In the genomic region with DNA sequence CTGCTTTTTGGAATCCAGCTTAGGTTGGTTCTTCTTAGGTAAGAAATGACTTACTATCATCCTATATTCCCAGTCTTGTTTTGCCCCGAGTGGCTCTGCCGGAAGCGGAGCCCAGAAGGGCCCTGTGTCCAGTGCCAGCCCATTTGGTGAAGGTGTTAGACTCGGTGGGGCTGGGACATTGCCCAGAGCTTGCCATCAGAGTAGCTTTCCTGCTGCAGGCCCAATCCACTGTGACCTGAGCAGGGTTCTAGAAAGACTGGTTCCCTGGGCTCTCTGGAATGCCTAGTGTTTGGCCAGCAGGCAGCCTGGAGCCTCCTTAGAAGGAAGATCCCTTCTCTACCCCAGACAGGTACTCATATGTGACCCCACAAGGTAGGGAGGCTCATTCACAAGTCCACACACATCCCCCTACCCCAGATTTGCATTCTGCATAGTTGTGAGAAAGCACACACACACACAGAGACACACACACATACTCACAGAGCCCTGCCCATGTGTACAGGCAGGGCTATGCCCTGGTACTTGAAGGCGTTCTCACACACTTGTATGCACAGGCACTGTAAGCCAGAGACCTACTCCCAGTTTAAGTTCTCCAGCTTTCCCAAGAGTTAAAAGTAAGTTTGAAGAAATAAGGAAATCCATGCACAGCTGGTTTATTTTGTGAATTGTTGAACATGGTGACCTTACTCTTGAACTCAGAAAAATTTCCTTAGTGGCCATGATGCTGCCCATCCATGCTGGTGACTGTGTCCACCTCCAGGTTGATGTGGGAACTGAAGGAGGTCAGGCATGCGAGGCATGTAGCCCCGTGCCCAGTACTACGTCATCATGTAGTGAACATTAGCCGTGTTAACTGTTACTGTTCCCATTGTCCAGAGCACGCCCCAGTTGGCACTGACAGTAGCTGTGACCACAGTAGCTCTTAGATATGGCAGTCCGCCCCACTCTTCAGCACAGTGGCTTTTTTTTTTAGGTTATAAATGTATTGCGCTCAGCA, we compare ENCODE assay signal across 31 mouse cellular contexts. TPM values are rescaled to one million over a fixed set of nuclear protein-coding genes. Genes with fewer than 3 reads are reported as not detected.
DNase-seq lines count a peak whose midpoint lies in the region; ATAC-seq and TF ChIP-seq lines count a peak whose summit lies in the region.
"Had no signal": no experiment of that assay in that cellular context is flagged by ENCODE, and none has a peak within 500 bp of the region (broad histone marks: within the 10 kb centered on the region; RNA-seq: fewer than 3 reads in every experiment).

No protein-coding gene starts in this region.

- H3K27ac ChIP-seq in gastrocnemius, adult 2 months: 0 out of 2 replicates have a peak overlapping the region, but pooled peaks have one; percentile 24
- peak overlapping the region; percentile 81 for H3K27ac ChIP-seq in lung, postnatal 0 days (ENCODE audit: low read length)
- peak overlapping the region; percentile 45; the same call in 1 of the 2 replicates for H3K27ac ChIP-seq in stomach, postnatal 0 days (replicated peaks)
- H3K27ac ChIP-seq: forebrain, embryonic 13.5 days; heart, embryonic 10.5 days; hindbrain, postnatal 0 days; limb, embryonic 15.5 days; liver, embryonic 14.5 days; lung, embryonic 15.5 days; neural tube, embryonic 12.5 days; stomach, embryonic 15.5 days had no signal

- no peak overlapping the region for H3K4me2 ChIP-seq in lung, postnatal 0 days (replicated peaks; ENCODE audit: low read depth, low read length)
- no peak overlapping the region for H3K4me2 ChIP-seq in stomach, postnatal 0 days (replicated peaks; ENCODE audit: low read depth)
- H3K4me2 ChIP-seq: forebrain, embryonic 13.5 days; limb, embryonic 15.5 days; lung, embryonic 15.5 days; neural tube, embryonic 12.5 days; stomach, embryonic 15.5 days had no signal

- no peaks in the 10 kb centered on the region for H3K9me3 ChIP-seq in lung, postnatal 0 days (ENCODE audit: low read length)
- H3K9me3 ChIP-seq in stomach, postnatal 0 days (ENCODE audit: control insufficient read depth, low read length): no peaks in the 10 kb centered on the region
- H3K9me3 ChIP-seq: forebrain, embryonic 13.5 days; heart, embryonic 10.5 days; limb, embryonic 15.5 days; lung, embryonic 15.5 days; megakaryocyte, embryonic 14.5 days; neural tube, embryonic 12.5 days; stomach, embryonic 15.5 days had no signal

- H3K4me1 ChIP-seq in lung, postnatal 0 days (ENCODE audit: insufficient read depth, low read depth, low read length): peaks cover 10% of the 10 kb centered on the region
- peaks cover 2% of the 10 kb centered on the region; the same call in 1 of the 2 replicates for H3K4me1 ChIP-seq in lung, adult 2 months (ENCODE audit: control insufficient read depth, insufficient read depth, low read length)
- H3K4me1 ChIP-seq in stomach, postnatal 0 days (replicated peaks; ENCODE audit: control insufficient read depth, insufficient read depth): peaks cover 9% of the 10 kb centered on the region

- intact Hi-C loops in gastrocnemius, adult 2 months (cut with DNase I): no loop called here

- no peak for TF ChIP-seq CTCF in gastrocnemius, adult 2 months (IDR thresholded peaks at IDR 0.05)
- TF ChIP-seq CTCF in lung, postnatal 0 days (IDR thresholded peaks at IDR 0.05): peak; percentile 51
- no peak for TF ChIP-seq CTCF in lung, adult 2 months (IDR thresholded peaks at IDR 0.05; ENCODE audit: insufficient read depth, low read length)
- TF ChIP-seq CTCF in stomach, postnatal 0 days (IDR thresholded peaks at IDR 0.05; ENCODE audit: low read depth): no peak

- no peak overlapping the region for H3K9ac ChIP-seq in lung, postnatal 0 days (replicated peaks; ENCODE audit: low read depth)
- no peak overlapping the region for H3K9ac ChIP-seq in stomach, postnatal 0 days (ENCODE audit: low read length)
- H3K9ac ChIP-seq: forebrain, embryonic 13.5 days; limb, embryonic 15.5 days; liver, embryonic 14.5 days; lung, embryonic 15.5 days; neural tube, embryonic 12.5 days; stomach, embryonic 15.5 days had no signal

- no peaks in the 10 kb centered on the region for H3K27me3 ChIP-seq in lung, postnatal 0 days (replicated peaks; ENCODE audit: insufficient read depth, low read length)
- no peaks in the 10 kb centered on the region for H3K27me3 ChIP-seq in stomach, postnatal 0 days (ENCODE audit: control insufficient read depth, insufficient read depth, low read length)
- H3K27me3 ChIP-seq: forebrain, embryonic 13.5 days; limb, embryonic 15.5 days; lung, embryonic 15.5 days; megakaryocyte, embryonic 14.5 days; neural tube, embryonic 12.5 days; stomach, embryonic 15.5 days had no signal

- no peak for TF ChIP-seq POLR2A in lung, adult 2 months (IDR thresholded peaks at IDR 0.05; ENCODE audit: borderline replicate concordance, extremely low read depth, low read depth, low read length)

- peak; percentile 90 for ATAC-seq in lung, postnatal 0 days
- no peak for ATAC-seq in stomach, postnatal 0 days (ENCODE audit: low FRiP score, low TSS enrichment)
- ATAC-seq: forebrain, embryonic 13.5 days; hindbrain, postnatal 0 days; intestine, embryonic 16.5 days had no signal

- H3K36me3 ChIP-seq in lung, postnatal 0 days (ENCODE audit: insufficient read depth, low read length): no peaks in the 10 kb centered on the region
- no peaks in the 10 kb centered on the region; the same call in 1 of the 2 replicates for H3K36me3 ChIP-seq in stomach, postnatal 0 days (ENCODE audit: control insufficient read depth, insufficient read depth, low read length)
- H3K36me3 ChIP-seq: heart, embryonic 10.5 days; limb, embryonic 15.5 days; lung, embryonic 15.5 days; neural tube, embryonic 12.5 days; stomach, embryonic 15.5 days had no signal

- TF ChIP-seq EP300 in lung, postnatal 0 days (IDR thresholded peaks at IDR 0.05): no peak
- no peak for TF ChIP-seq EP300 in stomach, postnatal 0 days (optimal IDR thresholded peaks at IDR 0.05)

- WGBS in lung, postnatal 0 days: 61% methylated on average over 12 of the region's 12 CpGs
- 71% methylated on average over 12 of the region's 12 CpGs for WGBS in lung, adult 2 months
- 84% methylated on average over 12 of the region's 12 CpGs for whole genome bisulfite sequencing in stomach, postnatal 0 days

- H3K4me3 ChIP-seq in gastrocnemius, adult 2 months: no peak overlapping the region
- no peak overlapping the region for H3K4me3 ChIP-seq in lung, postnatal 0 days (ENCODE audit: low read depth, low read length)
- no peak overlapping the region for H3K4me3 ChIP-seq in lung, adult 2 months (replicated peaks; ENCODE audit: extremely low read depth, low read depth, low read length)
- H3K4me3 ChIP-seq in stomach, postnatal 0 days (ENCODE audit: low read depth, low read length): no peak overlapping the region
- H3K4me3 ChIP-seq: forebrain, embryonic 13.5 days; heart, embryonic 10.5 days; limb, embryonic 15.5 days; lung, embryonic 15.5 days; megakaryocyte, embryonic 14.5 days; neural tube, embryonic 12.5 days; stomach, embryonic 15.5 days had no signal

- DNase-seq in gastrocnemius, adult 2 months: no peak
- no peak for DNase-seq in gastrocnemius, postnatal 25 days
- peak; percentile 70 for DNase-seq in lung, postnatal 0 days (ENCODE audit: low spot score)
- DNase-seq in lung, adult 2 months: no peak
- DNase-seq in cerebellum, postnatal 25 days: peak; percentile 60 to 77
- DNase-seq in stomach, postnatal 0 days (ENCODE audit: low spot score): no peak
- DNase-seq in ovary, postnatal 10 days (ENCODE audit: low spot score): no peak
- DNase-seq: adrenal gland, postnatal 10 days; embryo, embryonic 11 days; kidney, adult 9 months; left cerebral cortex, postnatal 4 days; midbrain, embryonic 14.5 days; right cerebral cortex, adult 18-20 months; thymus, adult 18-20 months; thymus, postnatal 36 days had no signal

RNA-seq across cellular contexts. Expression of a gene that starts 8.8 kb away (rescaled TPM):
- 10 to 100 TPM in 1 of 2 experiments, 1 to 10 TPM in 1; 4.1 to 11.0 TPM for total RNA-seq in gastrocnemius, adult 2 months (2021)
- total RNA-seq in gastrocnemius, postnatal 25 days (2021): 10 to 100 TPM in 1 of 2 experiments, 1 to 10 TPM in 1; 8.4 to 10.5 TPM
- polyA plus RNA-seq in lung, postnatal 0 days (2015; fragmentation: Nextera tagmentation; extraction: Ambion mirVana): 8.7 and 9.3 TPM in 2 replicates
- polyA plus RNA-seq in lung, adult 2 months (2012; rRNA removed): 5.6 and 5.9 TPM in 2 replicates
- 18.2 and 19.1 TPM in 2 replicates for polyA plus RNA-seq in stomach, postnatal 0 days (2015; fragmentation: Nextera tagmentation; extraction: Ambion mirVana)

RNA-seq across cellular contexts. Expression of a gene that starts 31.5 kb away (rescaled TPM):
- 10 to 100 TPM in 1 of 2 experiments, 1 to 10 TPM in 1; 9.7 to 12.0 TPM for total RNA-seq in gastrocnemius, adult 2 months (2021)
- total RNA-seq in gastrocnemius, postnatal 25 days (2021): 1 to 10 TPM; 7.4 to 9.7 TPM
- 3.3 TPM in 2 replicates for polyA plus RNA-seq in lung, postnatal 0 days (2015; fragmentation: Nextera tagmentation; extraction: Ambion mirVana)
- 36.6 and 37.0 TPM in 2 replicates for polyA plus RNA-seq in lung, adult 2 months (2012; rRNA removed)
- 1.6 and 2.0 TPM in 2 replicates for polyA plus RNA-seq in stomach, postnatal 0 days (2015; fragmentation: Nextera tagmentation; extraction: Ambion mirVana)

RNA-seq across cellular contexts. Expression of a gene that starts 35.1 kb away (rescaled TPM):
- total RNA-seq in gastrocnemius, adult 2 months (2021): 10 to 100 TPM; 16.4 to 26.7 TPM
- 10 to 100 TPM; 18.9 to 21.7 TPM for total RNA-seq in gastrocnemius, postnatal 25 days (2021)
- 15.9 and 25.1 TPM in 2 replicates for polyA plus RNA-seq in lung, postnatal 0 days (2015; fragmentation: Nextera tagmentation; extraction: Ambion mirVana)
- polyA plus RNA-seq in lung, adult 2 months (2012; rRNA removed): 9.7 and 15.9 TPM in 2 replicates
- polyA plus RNA-seq in stomach, postnatal 0 days (2015; fragmentation: Nextera tagmentation; extraction: Ambion mirVana): 15.7 and 16.5 TPM in 2 replicates

RNA-seq across cellular contexts. Expression of a gene that starts 56.5 kb away (rescaled TPM):
- 1,000 to 10,000 TPM; 1,971 to 4,216 TPM for total RNA-seq in gastrocnemius, adult 2 months (2021)
- total RNA-seq in gastrocnemius, postnatal 25 days (2021): 1,000 to 10,000 TPM; 1,576 to 3,128 TPM
- 6.2 and 10.5 TPM in 2 replicates for polyA plus RNA-seq in lung, postnatal 0 days (2015; fragmentation: Nextera tagmentation; extraction: Ambion mirVana)
- 13.7 and 36.2 TPM in 2 replicates for polyA plus RNA-seq in lung, adult 2 months (2012; rRNA removed)
- polyA plus RNA-seq in stomach, postnatal 0 days (2015; fragmentation: Nextera tagmentation; extraction: Ambion mirVana): 6.1 and 8.5 TPM in 2 replicates

RNA-seq across cellular contexts. Expression of a gene that starts 59.0 kb away (rescaled TPM):
- 1,000 to 10,000 TPM in 1 of 2 experiments, 100 to 1,000 TPM in 1; 819 to 1,877 TPM for total RNA-seq in gastrocnemius, adult 2 months (2021)
- total RNA-seq in gastrocnemius, postnatal 25 days (2021): 1,000 to 10,000 TPM in 1 of 2 experiments, 100 to 1,000 TPM in 1; 766 to 1,527 TPM
- polyA plus RNA-seq in lung, postnatal 0 days (2015; fragmentation: Nextera tagmentation; extraction: Ambion mirVana): 0.62 TPM in 1 of 2 replicates, not detected in the other
- not detected in 2 replicates for polyA plus RNA-seq in lung, adult 2 months (2012; rRNA removed)
- polyA plus RNA-seq in stomach, postnatal 0 days (2015; fragmentation: Nextera tagmentation; extraction: Ambion mirVana): 0.28 and 0.33 TPM in 2 replicates
- total RNA-seq: hindbrain, postnatal 0 days; left cerebral cortex, adult 8-10 months; left cerebral cortex, postnatal 4 days; MEL had no signal
- polyA plus RNA-seq: embryonic facial prominence, embryonic 14.5 days; gonadal fat pad, adult 2 months; hindbrain, embryonic 11.5 days; hindbrain, postnatal 0 days; large intestine, adult 2 months; liver, embryonic 14.5 days; lung, embryonic 15.5 days; midbrain, embryonic 14.5 days; neural tube, embryonic 12.5 days; stomach, embryonic 15.5 days had no signal

Comparison
In these comparisons a context has a peak if more than half of its experiments do, and no peak if none do; other contexts are left out.
1. DNase-seq: peak in lung, postnatal 0 days (single experiment) and cerebellum, postnatal 25 days (2 of 2); none in gastrocnemius, adult 2 months (single experiment), gastrocnemius, postnatal 25 days (single experiment), lung, adult 2 months (single experiment), stomach, postnatal 0 days (single experiment) and ovary, postnatal 10 days (single experiment).
2. H3K27ac ChIP-seq: peak in every context shown above with its lines; median percentile 81 in lung, postnatal 0 days; 45 in stomach, postnatal 0 days; 24 in gastrocnemius, adult 2 months.